Mouse (Mus musculus): ENCODE results near the gene Bglap2.
"Not testable (repeated sequence)": the region's sequence is repeated elsewhere in the genome, so short reads cannot be mapped to it uniquely, and the experiment has no call there.

Bglap2 gene

DNA sequence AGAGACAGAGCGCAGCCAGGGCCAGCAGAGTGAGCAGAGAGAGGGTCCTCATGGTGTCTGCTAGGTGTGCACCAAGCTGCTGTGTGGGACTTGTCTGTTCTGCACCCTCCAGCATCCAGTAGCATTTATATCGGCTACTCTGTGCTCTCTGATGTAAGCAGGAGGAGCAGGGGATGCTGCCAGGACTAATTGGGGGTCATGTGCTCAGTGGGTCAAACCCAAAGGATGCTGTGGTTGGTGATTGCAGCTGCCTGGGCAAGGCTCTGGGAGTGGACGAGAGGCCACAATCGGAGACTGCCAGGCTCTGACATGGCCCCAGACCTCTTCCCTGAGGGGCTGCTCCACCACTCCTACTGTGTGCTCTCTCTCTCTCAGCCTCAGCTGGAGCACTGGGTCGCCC lies at the start of gene Bglap2:
Gene Bglap2, minus strand, starts transcription at position 101 of the 400 bp plus-strand sequence.
- not testable (repeated sequence) for DNase-seq (ENCODE audit: low read depth, low spot score)

DNA sequence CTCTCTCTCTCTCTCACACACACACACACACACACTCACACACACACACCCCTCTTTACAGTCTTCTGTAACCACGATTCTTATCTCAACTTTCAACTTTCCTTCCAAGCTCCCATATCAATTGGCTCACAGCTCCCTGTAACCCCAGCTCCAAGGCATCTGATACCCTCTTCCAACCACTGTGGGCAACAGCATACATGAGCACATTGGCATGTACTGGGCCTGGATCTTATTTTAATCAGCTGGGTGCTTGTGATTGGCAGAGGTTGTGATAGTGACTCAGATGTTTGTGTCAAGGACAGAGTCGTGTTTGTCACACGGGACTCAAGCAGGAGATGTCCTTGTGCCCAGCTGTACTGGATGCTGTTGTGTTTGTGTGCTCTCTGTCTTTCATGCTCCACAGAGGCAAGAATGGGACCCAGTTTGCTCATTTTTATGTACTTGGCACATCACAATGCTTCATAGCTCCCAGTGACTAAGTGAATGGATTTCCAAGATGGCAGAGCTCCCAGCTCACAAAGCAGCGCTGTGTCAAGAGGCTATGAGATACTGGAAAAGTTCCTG lies 48.9 kb upstream of the Bglap2 start:
- peak; percentile 67 for DNase-seq (ENCODE audit: low read depth, low spot score)

DNA sequence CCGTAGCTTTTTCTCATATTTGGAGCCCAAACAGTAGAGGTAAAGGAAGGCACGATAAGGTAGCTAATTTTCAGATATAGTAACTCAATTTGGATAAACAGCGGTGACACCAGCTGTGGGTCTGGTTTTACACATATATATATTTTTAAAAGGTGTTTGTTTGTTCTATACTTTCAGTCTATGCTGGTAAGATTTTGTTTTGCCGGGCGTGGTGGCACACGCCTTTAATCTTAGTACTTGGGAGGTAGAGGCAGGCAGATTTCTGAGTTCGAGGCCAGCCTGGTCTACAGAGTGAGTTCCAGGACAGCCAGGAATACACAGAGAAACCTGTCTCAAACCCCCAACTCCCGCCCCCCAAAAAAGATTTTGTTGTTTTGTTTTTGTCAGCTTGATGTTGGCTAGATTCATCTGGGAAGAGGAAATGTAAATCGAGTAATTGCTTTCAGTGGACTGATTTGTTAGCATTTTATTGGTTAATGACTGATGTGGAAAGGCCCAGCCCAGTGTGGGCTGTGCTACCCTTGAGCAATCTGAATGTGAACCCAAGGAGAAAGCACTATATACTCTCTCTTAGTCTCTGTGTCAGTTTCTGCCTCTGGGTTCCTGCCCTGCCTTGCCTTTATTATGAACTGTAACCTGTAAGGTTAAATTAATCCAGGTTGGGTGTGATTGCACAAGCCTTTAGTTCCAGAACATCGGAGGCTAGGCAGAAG lies 47.4 kb upstream of the Bglap2 start:
- DNase-seq (ENCODE audit: low read depth, low spot score): no peak

DNA sequence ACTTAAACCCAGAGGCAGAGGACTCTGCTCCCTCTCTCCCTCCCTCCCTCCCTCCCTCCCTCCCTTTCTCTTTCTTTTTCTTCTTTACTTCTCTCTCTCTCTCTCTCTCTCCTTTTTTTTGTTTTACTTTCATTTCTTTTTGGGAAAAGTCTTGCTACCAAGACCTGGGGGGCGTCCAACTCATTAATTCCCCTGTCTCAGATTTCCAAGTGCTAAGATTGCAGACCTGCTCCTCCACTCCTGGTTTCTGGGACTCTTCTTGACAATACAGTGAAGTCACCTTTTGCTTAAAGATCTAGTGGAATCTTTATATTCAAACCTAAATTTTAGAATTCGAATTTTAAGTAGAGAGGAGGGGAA lies 46.8 kb upstream of the Bglap2 start:
- DNase-seq (ENCODE audit: low read depth, low spot score): no peak

DNA sequence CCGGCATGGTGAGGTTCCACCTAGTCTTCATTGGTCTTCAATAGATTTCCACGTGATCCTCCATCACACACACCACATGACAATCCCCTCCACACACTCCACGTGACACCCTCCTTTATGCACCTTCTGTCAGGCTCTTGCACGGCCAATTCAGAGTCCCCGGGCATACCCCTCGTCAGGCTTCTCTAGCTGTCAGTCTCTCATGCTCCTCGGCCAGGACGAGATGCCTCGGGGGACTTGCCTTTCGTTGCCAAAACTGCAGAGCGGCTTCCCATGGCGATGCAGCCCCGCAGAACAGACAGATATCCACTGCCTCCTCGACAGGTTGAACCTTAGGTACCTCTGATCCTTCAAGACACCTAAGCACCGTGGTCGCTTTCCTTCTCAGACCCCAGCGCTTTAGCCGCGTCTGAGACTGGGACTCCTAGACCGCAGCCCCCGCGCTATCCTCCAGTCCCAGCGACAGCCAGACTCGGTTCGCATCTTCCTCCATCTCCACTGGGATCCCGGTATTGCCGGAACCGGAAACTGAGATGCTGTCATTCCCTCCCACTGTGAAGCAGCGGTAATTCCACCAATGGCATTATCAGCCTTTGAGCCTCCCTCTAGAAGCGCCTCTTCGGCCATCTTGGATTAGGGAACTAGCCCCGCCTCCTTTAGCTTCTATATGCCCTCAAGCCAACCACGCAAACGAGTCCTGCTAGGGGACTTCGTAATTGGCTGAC lies 46.3 kb upstream of the Bglap2 start, which contains the start of gene Slc25a44:
Gene Slc25a44, minus strand, starts transcription at position 535 of the 725 bp plus-strand sequence.
- peak; percentile 97 for DNase-seq (ENCODE audit: low read depth, low spot score)

DNA sequence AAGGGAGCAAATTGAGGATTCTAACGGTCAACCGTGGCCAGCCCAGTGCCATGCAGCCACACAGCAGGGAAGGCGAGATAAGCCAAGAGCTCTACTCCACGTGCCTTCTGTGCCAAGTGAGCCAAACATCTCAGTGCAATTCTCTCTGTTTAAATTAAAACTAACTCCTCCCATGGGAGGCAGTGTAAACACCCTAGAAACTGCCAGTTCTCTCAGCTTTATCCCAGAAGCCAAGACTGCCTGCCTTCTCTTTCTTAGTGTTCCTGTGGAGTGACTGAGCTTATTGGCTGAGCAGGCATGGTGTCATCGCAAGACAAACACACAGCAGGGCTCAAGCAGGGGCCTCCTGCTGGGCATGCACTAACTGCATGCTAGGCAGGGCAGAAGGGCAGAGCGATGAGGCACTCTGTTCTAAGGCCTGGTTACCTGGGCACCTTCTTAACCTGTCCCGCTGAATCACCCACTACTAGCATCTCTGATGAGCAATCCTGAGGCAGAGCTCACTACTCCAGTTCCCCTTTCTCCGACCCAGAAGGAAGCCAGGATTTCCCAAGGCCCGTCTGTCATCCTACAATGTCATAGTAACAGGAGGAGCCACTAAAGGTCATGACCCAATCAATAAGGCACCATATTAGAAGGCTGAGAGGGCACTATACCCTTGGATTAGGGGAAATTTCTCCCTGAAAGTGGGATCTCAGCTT lies 43.7 kb upstream of the Bglap2 start:
- DNase-seq (ENCODE audit: low read depth, low spot score): no peak

DNA sequence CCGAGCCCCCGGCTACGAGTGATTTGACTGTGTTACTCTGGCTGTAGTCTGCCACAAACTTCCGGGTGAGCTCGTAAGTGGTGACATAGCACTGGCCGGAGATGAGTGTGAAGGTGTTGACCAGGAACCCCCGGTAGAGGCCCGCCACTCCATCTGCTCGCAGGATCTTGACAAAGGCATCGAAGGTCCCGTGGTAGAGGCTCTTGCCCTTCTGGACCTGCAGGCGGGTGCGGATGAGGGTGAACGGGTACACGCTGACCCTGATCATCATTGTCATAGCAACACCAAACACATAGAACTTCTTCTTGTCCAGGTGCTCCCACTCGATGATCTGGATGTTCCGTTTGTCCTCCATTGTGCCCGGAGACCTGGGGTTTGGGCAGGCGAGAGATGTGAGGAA lies 42.3 kb upstream of the Bglap2 start:
- DNase-seq (ENCODE audit: low read depth, low spot score): no peak

DNA sequence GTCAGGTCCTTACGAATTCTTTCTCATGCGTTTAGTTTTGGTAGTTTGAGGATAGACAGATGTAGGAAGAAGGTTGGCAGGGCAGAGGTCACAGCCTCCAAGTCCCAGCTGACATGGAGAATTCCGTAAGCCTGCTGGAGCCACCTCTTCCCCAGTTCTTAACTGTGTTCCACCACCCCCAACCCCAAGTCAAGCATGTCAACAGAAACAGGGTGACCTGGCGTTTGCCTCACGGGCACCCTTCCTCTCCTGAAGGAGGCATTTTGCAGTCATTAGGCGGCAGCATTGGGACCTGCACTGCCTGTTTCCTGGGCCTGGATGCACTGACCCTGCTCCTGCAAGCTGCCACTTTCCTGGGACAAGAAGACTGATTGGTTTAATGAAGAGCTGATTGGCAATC lies 39.5 kb upstream of the Bglap2 start:
- no peak for DNase-seq (ENCODE audit: low read depth, low spot score)

DNA sequence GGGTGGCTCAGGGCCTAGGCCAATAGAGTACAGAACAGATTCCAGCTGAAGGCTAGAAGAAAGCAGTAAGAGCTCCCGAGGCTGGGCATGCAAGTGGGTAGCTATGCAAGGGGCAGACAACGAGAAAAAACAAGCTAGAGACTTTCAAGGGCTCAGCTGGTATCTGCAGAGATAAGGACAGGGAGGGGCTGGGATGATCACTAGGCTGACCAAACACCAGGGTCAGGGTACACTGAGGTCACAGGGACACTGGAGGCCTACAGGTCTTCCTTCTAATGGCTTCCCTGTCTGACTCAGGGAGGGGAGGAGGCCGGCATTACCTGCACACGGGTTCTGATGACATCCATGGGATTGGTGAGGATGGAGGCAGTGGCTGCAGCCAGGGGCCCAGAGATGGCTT lies 37.2 kb upstream of the Bglap2 start:
- DNase-seq (ENCODE audit: low read depth, low spot score): no peak

DNA sequence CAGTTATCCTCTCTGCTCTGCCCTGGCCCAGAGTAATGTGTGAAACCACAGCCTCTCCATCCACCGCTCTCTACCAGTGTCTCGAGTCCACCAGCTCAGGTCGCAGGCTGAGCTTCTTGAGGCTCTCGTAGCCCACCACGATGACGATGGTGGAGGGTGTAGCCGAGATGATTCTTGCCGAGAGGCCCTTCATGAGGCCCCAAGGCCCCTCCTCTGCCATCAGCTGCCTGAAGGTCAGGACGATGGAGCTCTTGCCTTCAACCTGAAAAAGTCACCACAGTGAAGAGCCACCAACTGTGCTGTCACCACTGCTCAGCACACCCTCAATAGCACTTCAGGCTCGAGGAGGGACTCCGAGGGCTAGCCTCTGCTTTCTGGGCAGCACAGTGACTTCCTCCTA lies 34.1 kb upstream of the Bglap2 start:
- DNase-seq (ENCODE audit: low read depth, low spot score): no peak

DNA sequence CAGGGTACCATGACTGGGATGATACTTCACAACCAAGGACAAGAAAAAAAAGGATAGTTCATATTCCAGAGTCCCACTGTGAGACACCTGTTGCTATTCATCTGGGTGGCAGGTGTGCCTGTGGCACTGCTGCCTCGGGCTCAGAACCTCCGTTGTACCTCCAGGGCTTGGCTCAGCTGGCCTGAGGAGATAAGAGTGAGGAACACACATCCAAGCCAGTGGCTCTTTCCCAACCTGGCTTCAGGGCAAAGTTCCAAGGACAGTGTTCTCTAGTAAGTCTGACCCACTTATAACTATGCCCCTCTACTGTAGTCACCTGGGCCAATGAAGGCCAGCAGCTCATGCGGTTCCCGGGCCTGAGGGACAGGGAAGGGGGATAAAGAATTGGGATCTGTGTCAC lies 33.2 kb upstream of the Bglap2 start:
- DNase-seq (ENCODE audit: low read depth, low spot score): peak; percentile 44

DNA sequence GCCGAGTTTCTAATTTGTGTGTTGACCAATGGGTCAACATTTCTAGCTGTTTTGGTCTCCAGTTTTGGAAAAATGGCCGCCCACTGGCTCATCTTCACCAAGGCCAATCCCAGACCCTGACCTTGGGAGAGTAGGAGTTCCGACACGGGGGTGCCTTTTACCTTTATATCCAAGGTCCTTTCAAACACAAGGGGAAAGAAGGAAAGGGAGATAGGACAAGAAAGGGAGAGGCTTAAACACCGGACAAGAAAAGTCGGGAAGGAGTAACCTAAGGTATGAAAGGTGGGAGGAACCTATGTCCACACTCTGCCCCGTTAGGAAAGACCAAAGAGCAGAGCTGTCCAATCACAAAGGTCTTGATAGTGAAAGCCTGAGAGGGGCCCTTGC lies 32.1 kb upstream of the Bglap2 start:
- no peak for DNase-seq (ENCODE audit: low read depth, low spot score)

DNA sequence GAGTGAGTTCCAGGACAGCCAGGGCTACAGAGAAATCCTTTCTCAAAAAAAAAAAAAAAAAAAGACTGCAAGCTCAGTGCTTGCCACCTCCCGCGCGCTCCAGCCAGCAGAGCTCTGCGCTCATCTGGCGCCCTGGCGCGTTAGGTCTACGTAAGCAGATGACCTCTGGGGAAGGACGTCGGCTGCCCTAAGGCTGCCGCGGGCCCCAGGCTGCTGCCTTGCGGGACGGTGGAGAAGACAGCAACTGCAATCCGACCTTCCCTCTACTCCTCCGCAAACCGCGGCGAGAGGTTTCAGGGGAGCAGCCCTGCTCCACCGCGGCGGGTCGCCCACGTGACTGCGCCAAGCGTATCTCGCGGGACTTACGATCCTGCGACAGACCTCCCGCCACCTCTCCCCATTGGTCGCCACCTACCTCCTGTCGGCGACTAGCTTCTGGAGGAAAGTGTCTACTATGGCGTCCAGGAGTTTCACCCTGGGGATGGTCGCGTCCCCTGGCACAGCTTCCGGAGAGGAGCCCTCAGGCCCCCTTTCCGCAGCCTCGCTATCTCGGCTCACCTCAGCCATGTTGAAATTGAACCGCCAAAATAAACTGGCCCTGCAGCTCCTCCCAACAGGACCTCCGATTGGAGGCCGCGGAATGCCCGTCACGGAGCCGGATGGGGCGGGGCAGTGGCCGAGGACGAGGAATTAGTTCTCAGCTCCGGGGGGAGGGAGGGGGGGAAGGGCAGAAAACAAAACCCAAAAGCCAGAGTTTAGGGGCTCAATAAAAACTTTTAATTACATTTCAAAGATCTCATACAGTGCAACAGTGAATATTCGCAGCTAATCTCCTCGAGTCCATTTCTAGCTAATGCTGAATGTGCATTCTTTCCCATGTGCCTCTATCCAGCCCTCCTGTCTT lies 31.5 kb upstream of the Bglap2 start, which contains the start of gene Pmf1:
Gene Pmf1, minus strand, starts transcription at position 591 of the 904 bp plus-strand sequence.
- peak; percentile 90 for DNase-seq (ENCODE audit: low read depth, low spot score)

DNA sequence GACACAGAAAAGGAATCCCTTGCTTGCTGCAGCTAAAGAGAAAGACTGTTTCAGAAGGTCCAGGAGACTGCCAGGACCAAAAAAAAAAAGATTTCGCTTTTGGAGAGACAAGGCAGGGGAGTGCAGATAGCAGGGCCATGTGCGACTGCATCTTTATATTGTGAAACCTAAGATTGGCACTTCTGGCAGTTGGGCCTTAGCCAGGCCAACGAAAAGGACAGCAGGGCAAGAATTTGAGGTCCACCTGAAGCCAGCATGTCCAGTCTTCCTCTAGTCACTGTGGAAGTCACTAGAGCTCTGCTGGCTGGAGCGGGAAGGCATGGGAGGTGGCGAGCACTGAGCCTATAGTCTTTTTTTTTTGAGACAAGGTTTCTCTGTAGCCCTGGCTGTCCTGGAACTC lies 30.5 kb upstream of the Bglap2 start:
- DNase-seq (ENCODE audit: low read depth, low spot score): no peak

DNA sequence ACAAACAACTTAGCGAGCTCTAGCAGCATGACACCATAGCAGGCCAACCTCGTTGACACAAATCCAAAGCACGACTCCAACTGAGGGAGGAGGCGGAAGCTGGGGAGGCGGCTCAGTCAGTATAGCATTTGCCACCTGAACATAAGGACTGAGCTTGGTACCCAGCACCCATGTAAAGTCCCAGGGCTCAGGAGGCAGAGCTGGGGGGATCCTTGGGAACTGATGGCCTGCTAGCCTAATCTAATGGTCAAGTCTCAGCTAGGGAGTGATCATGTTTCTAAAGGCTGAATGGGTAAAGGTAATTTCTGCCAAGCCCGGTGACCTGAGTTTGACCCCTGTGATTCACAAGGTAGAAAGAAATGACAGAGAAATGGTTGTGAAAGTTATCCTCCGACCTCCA lies 29.0 kb upstream of the Bglap2 start:
- DNase-seq (ENCODE audit: low read depth, low spot score): no peak

DNA sequence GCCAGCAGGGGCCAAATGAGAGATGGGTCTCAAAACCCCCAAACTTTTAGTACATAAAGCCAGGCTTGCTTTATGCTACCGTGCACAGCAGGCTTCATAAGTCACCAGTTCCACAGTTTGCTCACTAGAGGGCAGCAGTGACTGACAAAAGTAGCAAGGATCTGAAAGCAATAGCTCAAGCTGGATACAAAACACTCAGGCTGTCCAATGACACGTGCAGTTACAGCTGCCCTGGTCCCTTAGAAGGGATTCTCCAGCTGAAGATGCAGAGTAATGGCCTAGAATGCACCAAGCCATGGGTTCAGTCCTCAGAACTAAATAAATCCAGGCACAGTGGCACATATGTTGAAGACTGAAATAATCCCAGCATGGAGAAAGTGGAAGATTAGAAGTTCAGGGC lies 28.6 kb upstream of the Bglap2 start:
- DNase-seq (ENCODE audit: low read depth, low spot score): peak; percentile 86

DNA sequence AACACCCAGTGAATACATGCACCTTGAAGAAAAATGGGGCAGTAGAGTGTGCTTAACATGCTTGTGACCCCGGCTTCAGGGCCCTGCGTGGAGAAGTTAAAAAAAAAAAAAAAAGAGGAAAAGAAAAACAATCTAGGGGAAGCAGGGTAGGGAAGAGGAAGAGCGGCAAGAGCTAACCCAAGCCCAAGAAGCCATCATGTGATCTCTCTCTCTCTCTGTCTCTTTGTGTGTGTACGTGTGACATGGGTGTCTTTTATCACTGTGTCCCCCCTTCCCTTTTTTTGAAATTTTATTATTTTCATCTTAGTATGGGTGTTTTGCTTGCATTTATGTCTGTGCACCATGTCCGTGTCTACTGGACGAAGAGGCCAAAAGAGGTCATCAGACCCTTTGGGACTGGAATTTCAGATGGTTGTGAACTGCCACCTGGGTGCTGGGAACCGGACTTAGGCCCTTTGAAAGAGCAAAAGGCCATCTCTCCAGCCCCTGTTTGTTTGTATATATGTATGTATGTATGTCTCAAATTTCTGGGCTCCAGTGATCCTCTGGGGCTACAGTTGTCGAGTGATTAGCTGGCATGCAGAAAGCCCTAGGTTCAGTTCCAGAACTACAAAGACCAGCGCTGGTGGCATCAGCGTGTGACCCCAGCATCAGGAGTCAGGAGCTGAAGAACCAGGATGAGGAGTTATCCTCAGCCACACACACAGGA lies 25.2 kb upstream of the Bglap2 start:
- no peak for DNase-seq (ENCODE audit: low read depth, low spot score)

DNA sequence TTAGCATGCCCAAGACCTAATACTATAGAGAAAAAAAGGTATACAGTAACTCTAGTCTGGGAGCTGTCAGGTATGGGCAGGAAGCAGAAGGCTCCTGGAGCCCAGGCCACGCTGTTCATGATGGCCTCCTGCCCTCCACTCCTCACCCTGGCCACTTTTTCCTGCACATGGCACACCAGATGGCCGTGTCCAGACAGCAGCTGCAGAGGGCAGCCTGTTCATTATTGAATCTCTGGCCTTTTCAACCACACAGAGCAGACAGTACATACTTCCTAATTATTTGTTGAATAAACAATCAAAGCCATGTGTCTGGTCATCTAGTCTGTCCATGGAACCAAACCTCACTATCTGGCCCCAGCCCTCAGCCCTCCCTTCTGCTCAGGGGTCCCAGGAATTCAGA lies 20.2 kb upstream of the Bglap2 start:
- no peak for DNase-seq (ENCODE audit: low read depth, low spot score)

DNA sequence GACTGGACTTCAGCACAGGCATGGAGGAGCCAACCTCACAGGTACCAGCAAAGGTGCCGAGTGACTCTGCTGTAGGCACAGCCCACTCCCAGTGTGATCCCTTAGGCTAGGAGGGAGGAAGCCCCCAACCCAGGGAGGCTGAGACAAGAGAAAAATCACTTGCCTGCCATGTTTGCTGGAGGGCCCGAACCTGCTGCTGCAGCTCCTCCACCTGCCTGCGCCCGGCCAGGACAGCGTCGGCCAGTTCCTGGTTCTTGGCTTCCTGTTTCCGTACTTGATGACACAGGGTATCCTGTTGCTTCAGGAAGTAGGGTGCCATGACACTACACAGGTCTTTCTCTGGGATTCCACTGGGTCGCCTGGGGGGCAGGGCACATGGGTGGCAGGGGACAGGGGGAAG lies 17.2 kb upstream of the Bglap2 start:
- no peak for DNase-seq (ENCODE audit: low read depth, low spot score)

DNA sequence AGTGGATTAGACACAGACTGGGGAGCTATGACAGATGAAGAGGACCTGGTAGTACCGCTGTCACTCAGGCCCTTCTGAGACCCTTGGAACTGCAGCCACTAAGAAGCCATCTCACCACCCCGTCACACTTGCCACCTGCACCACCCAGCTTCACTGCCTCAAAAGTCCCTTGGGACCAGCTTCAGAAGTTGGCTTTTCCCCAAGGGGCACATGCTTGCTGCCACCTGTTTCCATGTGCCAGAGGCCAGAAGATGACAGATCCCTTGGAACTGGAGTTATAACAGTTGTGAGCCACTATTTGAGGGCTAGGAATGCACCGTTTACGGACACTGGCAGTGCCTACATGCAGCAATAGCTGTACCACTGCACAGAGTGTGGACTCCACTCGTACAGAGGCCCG lies 16.8 kb upstream of the Bglap2 start:
- DNase-seq (ENCODE audit: low read depth, low spot score): no peak
